ENCODE assay signal across 31 mouse cellular contexts in the genomic region with DNA sequence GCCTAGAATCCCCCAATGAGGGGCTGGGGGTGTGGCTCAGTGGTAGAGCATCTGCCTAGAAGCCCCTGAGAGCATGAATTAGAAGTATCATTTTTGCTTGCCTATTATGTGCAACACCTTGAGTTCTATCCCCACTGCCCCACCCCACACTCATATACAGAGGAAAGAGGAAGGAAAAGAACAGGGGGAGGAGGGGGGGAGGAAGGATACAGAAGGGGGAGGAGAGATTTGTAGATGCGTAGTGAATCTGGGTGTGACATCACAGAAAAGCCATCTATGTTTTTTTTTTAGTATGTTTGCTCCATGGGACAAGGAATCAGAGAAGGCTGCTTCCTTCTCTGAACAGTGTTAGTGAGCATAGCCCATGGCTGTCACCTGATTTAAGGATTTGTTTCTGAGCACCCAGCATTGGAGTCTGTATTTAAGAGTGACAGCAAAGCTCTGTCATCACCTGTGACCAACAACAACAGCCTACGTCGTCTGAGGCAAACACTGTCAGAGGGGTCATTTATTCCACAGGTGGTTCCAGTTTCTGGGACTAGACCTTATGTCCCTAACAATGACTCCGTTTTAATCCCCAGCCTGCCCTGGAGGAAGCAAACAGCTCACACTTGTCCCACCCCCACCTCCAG.
DNase-seq lines count a peak whose midpoint lies in the region; ATAC-seq and TF ChIP-seq lines count a peak whose summit lies in the region.
"Had no signal": no experiment of that assay in that cellular context is flagged by ENCODE, and none has a peak within 500 bp of the region (broad histone marks: within the 10 kb centered on the region; RNA-seq: fewer than 3 reads in every experiment).

No protein-coding gene starts in this region.

- H3K4me3 ChIP-seq in heart, embryonic 10.5 days = no peak overlapping the region
- no peak overlapping the region for H3K4me3 ChIP-seq in heart, embryonic 16.5 days (ENCODE audit: low read length)
- H3K4me3 ChIP-seq in forebrain, postnatal 0 days (ENCODE audit: low read depth, low read length) = no peak overlapping the region
- H3K4me3 ChIP-seq: erythroblast, embryonic 14.5 days; hindbrain, embryonic 10.5 days; hindbrain, embryonic 15.5 days; limb, embryonic 10.5 days; limb, embryonic 15.5 days; liver, embryonic 13.5 days; midbrain, embryonic 10.5 days; midbrain, embryonic 15.5 days; neural tube, embryonic 15.5 days had no signal

- ATAC-seq in heart, embryonic 16.5 days (replicated peaks; ENCODE audit: extremely low read depth, insufficient read depth, low FRiP score) = no peak
- peak; percentile 52; the same call in 1 of the 2 replicates for ATAC-seq in common myeloid progenitor, adult 5-6 weeks (replicated peaks; ENCODE audit: low read depth, poor library complexity, severe bottlenecking)
- ATAC-seq in forebrain, postnatal 0 days = 0 out of 2 replicates have a peak, but pooled peaks have one; percentile 3
- ATAC-seq: CD4-positive, CD25-positive, alpha-beta regulatory T cell, adult 4 months; inflammation-experienced regulatory T-cells, adult 6 months; lung, postnatal 0 days; midbrain, embryonic 15.5 days had no signal

- 54% methylated on average over 4 of the region's 4 CpGs for WGBS in heart, embryonic 10.5 days
- 35% methylated on average over 4 of the region's 4 CpGs for WGBS in heart, embryonic 16.5 days
- WGBS in forebrain, postnatal 0 days = 52% methylated on average over 4 of the region's 4 CpGs

- H3K9ac ChIP-seq in heart, embryonic 16.5 days (ENCODE audit: low read length) = no peak overlapping the region
- H3K9ac ChIP-seq in forebrain, postnatal 0 days = no peak overlapping the region
- H3K9ac ChIP-seq: hindbrain, embryonic 15.5 days; limb, embryonic 15.5 days; liver, embryonic 13.5 days; midbrain, embryonic 15.5 days; neural tube, embryonic 15.5 days had no signal

- H3K4me2 ChIP-seq in heart, embryonic 16.5 days (ENCODE audit: low read depth, low read length) = peak overlapping the region; percentile 26
- H3K4me2 ChIP-seq in forebrain, postnatal 0 days (ENCODE audit: low read depth) = no peak overlapping the region
- H3K4me2 ChIP-seq: hindbrain, embryonic 15.5 days; limb, embryonic 15.5 days; liver, embryonic 13.5 days; midbrain, embryonic 15.5 days; neural tube, embryonic 15.5 days had no signal

- intact Hi-C loops in heart, postnatal 10 days (cut with DNase I) = no loop called here

- H3K9me3 ChIP-seq in heart, embryonic 10.5 days = no peaks in the 10 kb centered on the region
- no peaks in the 10 kb centered on the region for H3K9me3 ChIP-seq in heart, embryonic 16.5 days (replicated peaks; ENCODE audit: control insufficient read depth, low read length)
- no peaks in the 10 kb centered on the region for H3K9me3 ChIP-seq in forebrain, postnatal 0 days (ENCODE audit: low read length)
- H3K9me3 ChIP-seq: hindbrain, embryonic 15.5 days; limb, embryonic 10.5 days; limb, embryonic 15.5 days; liver, embryonic 13.5 days; midbrain, embryonic 10.5 days; midbrain, embryonic 15.5 days; neural tube, embryonic 15.5 days had no signal

- H3K4me1 ChIP-seq in heart, embryonic 10.5 days = peaks cover 17% of the 10 kb centered on the region
- H3K4me1 ChIP-seq in heart, embryonic 16.5 days (ENCODE audit: control insufficient read depth, insufficient read depth, low read length) = peaks cover 12% of the 10 kb centered on the region
- H3K4me1 ChIP-seq in forebrain, postnatal 0 days (ENCODE audit: insufficient read depth) = no peaks in the 10 kb centered on the region
- H3K4me1 ChIP-seq: hindbrain, embryonic 10.5 days; hindbrain, embryonic 15.5 days; limb, embryonic 15.5 days; liver, embryonic 13.5 days; midbrain, embryonic 10.5 days; midbrain, embryonic 15.5 days; neural tube, embryonic 15.5 days had no signal

- DNase-seq in heart, embryonic 10.5 days (ENCODE audit: low spot score) = no peak
- DNase-seq in heart, postnatal 10 days = no peak
- DNase-seq in heart, adult 8-10 months (ENCODE audit: low spot score) = no peak
- DNase-seq in forebrain, postnatal 0 days = no peak
- DNase-seq in lung, postnatal 10 days = no peak
- no peak for DNase-seq in thymus, postnatal 14 days
- DNase-seq: adrenal gland, postnatal 25 days; gastrocnemius, postnatal 14 days; kidney, adult 2 months; liver, embryonic 13.5 days; lung, adult 18-20 months; retina, postnatal 1 day; spleen, adult 18-20 months; thymus, adult 18-20 months; thymus, postnatal 4 days had no signal

- TF ChIP-seq CTCF in forebrain, postnatal 0 days (IDR thresholded peaks at IDR 0.05; ENCODE audit: low read depth) = no peak

- no peaks in the 10 kb centered on the region for H3K36me3 ChIP-seq in heart, embryonic 10.5 days
- H3K36me3 ChIP-seq in heart, embryonic 16.5 days (ENCODE audit: control insufficient read depth, insufficient read depth) = no peaks in the 10 kb centered on the region
- no peaks in the 10 kb centered on the region for H3K36me3 ChIP-seq in forebrain, postnatal 0 days (ENCODE audit: insufficient read depth)
- H3K36me3 ChIP-seq: hindbrain, embryonic 10.5 days; hindbrain, embryonic 15.5 days; limb, embryonic 10.5 days; limb, embryonic 15.5 days; liver, embryonic 13.5 days; midbrain, embryonic 10.5 days; midbrain, embryonic 15.5 days; neural tube, embryonic 15.5 days had no signal

- H3K27me3 ChIP-seq in heart, embryonic 10.5 days (ENCODE audit: insufficient read depth, poor library complexity, severe bottlenecking) = no peaks in the 10 kb centered on the region; the same call in 1 of the 2 replicates
- no peaks in the 10 kb centered on the region for H3K27me3 ChIP-seq in heart, embryonic 16.5 days (ENCODE audit: control insufficient read depth, insufficient read depth, low read length)
- H3K27me3 ChIP-seq in forebrain, postnatal 0 days (ENCODE audit: insufficient read depth, low read length) = no peaks in the 10 kb centered on the region
- H3K27me3 ChIP-seq: hindbrain, embryonic 15.5 days; limb, embryonic 15.5 days; liver, embryonic 13.5 days; midbrain, embryonic 15.5 days; neural tube, embryonic 15.5 days had no signal

- H3K27ac ChIP-seq in heart, embryonic 10.5 days = peak overlapping the region; percentile 4; the same call in 1 of the 2 replicates
- H3K27ac ChIP-seq in heart, embryonic 16.5 days (ENCODE audit: low read length) = peak overlapping the region; percentile 83
- no peak overlapping the region for H3K27ac ChIP-seq in forebrain, postnatal 0 days (ENCODE audit: low read depth, low read length)
- H3K27ac ChIP-seq: hindbrain, embryonic 10.5 days; hindbrain, embryonic 15.5 days; kidney, postnatal 0 days; limb, embryonic 10.5 days; limb, embryonic 15.5 days; liver, embryonic 13.5 days; macrophage; midbrain, embryonic 10.5 days; midbrain, embryonic 15.5 days; neural tube, embryonic 15.5 days; stomach, postnatal 0 days had no signal
